Mouse (Mus musculus): ENCODE measurements around the gene Slc25a33. TPM values are rescaled to one million over a fixed set of nuclear protein-coding genes. Genes with fewer than 3 reads are reported as not detected.
A peak's percentile ranks its signal among the peaks of the same experiment; 100 is the strongest.

Slc25a33 gene
- total RNA-seq, 2 experiments from 2014 or later, result 18.6 to 19.4 TPM

GRCm38 (mm10) chr4:149732800-149733199 is 41.3 kb downstream of the Slc25a33 start:
- DNase-seq, result no peak
- intact Hi-C loops (cut with DNase I), result no loop called here

GRCm38 (mm10) chr4:149732313-149732712 is 41.8 kb downstream of the Slc25a33 start:
- intact Hi-C loops (cut with DNase I), result no loop called here
- DNase-seq, result no peak

DNA sequence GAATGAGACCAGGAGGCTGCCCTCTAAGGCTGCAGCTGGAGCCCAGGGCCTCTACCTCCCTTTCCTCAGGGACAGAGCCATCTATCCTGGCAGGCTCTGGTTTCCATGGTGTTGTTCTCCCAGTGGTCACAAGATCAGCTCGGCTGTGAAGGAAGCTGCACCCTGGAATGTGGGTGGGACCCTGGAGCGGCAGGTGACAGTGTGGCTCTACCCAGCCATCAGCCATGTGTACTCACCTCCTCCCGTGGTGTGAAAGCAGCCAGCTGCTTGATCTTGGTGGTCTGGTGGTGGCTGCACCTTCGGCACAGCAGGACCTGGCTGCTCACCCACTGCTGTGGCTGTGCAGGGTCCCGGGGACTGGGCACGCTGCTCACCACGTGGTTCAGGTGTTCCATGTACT is 43.2 kb downstream of the Slc25a33 start:
- intact Hi-C loops (cut with DNase I), result no loop called here
- no peak for DNase-seq

DNA sequence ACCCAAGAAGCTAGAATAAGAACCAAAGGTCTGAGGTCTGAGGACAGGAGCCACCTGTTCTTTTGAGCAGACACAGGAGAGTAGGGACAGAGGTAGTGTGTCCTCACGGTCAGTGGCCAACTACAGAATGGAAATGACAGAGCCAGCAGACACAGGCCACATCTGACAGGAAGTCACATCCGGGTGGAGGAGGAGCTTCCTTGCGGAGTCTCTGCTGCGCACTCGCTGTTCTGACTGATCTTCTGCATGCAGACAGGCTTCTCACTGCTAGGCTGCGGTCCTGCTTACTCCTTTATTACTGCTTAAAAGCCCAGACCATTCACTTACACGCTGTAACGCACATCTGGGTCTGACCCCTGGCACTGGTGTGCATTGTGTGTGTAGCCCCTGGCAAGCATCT is 45.3 kb downstream of the Slc25a33 start:
- no peak for DNase-seq
- intact Hi-C loops (cut with DNase I), result no loop called here

- intact Hi-C loops (cut with DNase I), result no loop called here
- DNase-seq, result no peak
These were observed 46.4 kb downstream of the Slc25a33 start for GRCm38 (mm10) chr4:149727636-149728035.

- intact Hi-C loops (cut with DNase I), result no loop called here
- DNase-seq, result peak; percentile 95
These were observed 48.3 kb downstream of the Slc25a33 start for GRCm38 (mm10) chr4:149725661-149726350.

DNA sequence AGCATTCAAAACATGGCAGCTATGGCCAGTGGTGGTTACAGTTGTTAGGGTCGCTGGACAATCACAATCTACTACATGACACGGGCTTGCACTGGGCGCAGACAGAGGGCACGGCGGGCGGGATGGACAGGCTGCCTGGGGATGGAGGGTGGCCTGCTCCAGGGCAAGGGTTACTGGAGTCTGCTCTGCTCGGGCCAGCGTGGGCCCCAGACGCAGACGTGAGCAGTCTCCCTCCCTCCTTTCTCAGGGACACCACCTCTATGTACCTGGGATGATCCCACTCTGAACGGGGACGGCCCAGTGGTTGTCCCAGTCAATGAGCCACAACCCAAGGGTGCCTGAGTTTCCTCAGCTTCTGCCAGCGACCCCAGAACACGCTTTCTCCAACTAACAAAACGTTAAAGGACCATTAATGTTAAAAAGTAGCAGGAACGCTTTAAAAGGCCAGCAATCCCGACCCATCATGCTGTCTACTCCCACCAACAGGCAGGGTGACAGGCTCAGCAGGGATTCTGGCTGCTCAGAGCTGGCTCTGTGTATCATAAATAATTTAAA is 49.1 kb downstream of the Slc25a33 start:
- intact Hi-C loops (cut with DNase I), result no loop called here
- DNase-seq, result no peak

GRCm38 (mm10) chr4:149723855-149724731 is 50.0 kb downstream of the Slc25a33 start:
- intact Hi-C loops (cut with DNase I), result no loop called here
- DNase-seq, result peak; percentile 67

- DNase-seq, result no peak
- intact Hi-C loops (cut with DNase I), result no loop called here
These were observed 51.1 kb downstream of the Slc25a33 start for GRCm38 (mm10) chr4:149723021-149723390.

- peak; percentile 39 for DNase-seq
- intact Hi-C loops (cut with DNase I), result no loop called here
These were observed 51.7 kb downstream of the Slc25a33 start for GRCm38 (mm10) chr4:149722104-149723020.

DNA sequence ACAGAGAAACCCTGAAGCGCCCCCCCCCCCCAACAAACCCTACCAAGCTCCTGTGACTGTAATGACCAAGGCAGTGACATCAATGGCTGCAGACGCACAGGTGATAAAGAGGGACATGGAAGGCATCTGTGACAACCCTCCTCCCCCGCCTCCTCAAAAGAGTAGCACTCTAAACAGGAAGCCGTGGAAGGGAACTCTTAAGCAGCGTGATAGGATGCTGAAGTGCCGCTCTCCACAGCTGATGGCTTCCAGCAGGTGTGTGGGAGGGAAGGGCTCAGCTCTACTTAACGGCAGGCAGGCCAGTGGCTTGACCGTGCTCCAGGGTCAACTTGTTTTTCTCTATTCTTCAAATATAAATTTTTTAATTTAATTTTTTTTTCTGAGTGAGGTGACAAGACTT is 52.9 kb downstream of the Slc25a33 start:
- DNase-seq, result no peak
- intact Hi-C loops (cut with DNase I), result no loop called here

DNA sequence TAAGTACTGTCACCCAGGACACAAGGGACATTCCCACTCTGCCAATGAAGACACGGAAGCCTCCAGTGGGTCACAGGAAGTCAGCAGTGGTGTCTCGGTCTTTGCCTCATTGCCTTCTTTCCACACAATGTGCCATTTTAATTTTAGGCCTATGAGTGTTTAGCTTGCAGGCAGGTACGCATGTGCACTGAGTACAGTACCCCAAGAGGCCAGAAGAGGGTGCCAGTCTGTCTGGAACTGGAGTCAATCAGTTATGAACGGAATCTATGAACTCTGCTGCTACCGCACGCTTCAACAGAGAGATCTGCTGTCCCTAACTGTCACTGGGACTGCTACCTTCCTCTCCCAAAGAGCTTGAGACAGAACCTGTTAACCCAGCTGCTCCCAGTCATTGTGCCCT is 54.4 kb downstream of the Slc25a33 start:
- peak; percentile 69 for DNase-seq
- intact Hi-C loops (cut with DNase I), result no loop called here

GRCm38 (mm10) chr4:149714542-149714941 is 59.5 kb downstream of the Slc25a33 start:
- intact Hi-C loops (cut with DNase I), result no loop called here
- no peak for DNase-seq

DNA sequence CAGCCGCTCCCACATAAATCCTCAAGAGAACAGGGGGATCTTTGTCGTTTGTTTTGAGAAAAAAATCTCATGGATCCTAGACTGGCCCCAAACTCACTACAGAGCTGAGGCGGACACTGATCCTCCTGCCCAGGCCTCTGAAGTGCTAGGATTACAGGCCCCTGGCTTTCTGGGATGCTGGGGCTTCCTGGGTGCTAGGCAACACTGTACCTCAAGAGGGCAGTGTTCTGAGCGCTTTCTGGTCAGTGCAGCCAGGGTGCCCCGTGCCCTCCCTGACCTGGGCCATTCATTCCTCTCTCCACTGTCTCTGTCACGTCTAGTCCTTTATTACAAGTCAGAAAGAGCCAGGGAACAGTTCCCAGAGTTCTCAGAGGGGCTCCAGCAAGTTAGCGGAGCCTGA is 62.1 kb downstream of the Slc25a33 start:
- intact Hi-C loops (cut with DNase I), result no loop called here
- DNase-seq, result peak; percentile 56

DNA sequence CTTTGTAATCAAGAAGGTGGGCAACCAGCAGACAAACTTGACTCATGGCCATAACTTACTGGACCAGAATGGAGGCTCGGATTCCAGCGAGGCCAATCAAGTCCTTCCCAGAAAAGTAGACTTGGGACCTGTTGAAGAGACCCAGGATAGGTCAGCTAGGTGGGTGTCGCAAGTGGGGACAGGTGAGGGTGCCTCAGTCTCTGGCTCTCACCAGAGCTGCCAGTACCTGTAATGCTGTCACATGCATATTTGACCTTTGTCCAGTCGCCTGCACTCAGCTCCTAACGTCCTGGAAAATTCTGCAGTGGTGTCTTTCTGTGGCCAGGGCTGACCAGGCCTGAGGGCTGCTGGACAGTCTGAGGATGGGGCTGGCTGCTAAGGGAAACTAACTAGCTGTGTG is 62.6 kb downstream of the Slc25a33 start:
- DNase-seq, result no peak
- intact Hi-C loops (cut with DNase I), result no loop called here

GRCm38 (mm10) chr4:149710510-149710909 is 63.6 kb downstream of the Slc25a33 start:
- intact Hi-C loops (cut with DNase I), result no loop called here
- no peak for DNase-seq

DNA sequence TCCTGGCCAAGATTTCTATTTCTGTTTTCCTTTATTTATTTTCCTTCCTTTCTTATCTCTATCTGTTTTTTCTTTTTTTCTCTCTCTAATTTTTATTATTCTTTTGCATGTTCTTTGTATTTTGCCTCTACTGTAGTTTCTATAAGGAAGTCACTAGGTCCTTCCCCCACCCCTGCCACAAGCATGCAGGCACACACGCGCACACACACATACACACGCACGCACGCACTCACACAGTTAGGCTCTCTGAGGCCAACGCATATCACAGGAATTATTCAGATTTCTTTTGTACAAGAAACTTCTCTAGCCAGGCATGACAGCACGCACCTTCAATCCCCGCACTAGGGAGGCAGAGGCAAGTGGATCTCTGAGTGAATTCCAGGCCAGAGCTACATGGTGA is 68.1 kb downstream of the Slc25a33 start:
- DNase-seq, result no peak
- intact Hi-C loops (cut with DNase I), result no loop called here

DNA sequence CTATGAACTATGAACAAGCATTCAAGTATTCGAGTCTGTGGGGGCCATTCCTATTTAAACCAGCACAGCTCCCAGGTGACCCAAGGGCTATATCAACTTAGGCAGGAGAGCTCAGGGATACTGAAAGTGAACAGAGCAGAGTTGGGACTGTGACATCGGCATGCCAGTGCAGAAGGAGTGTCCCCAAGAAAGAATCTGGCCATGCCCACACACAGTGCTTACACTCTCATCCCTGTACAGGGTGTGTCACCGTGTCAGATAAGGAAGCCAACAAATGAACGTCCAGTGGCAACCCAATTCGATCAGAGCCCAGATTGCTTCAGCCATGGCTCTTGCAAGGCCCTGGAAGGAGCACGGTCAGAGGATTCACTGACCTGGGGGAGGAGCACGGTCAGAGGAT is 68.8 kb downstream of the Slc25a33 start:
- no peak for DNase-seq
- intact Hi-C loops (cut with DNase I), result no loop called here

DNA sequence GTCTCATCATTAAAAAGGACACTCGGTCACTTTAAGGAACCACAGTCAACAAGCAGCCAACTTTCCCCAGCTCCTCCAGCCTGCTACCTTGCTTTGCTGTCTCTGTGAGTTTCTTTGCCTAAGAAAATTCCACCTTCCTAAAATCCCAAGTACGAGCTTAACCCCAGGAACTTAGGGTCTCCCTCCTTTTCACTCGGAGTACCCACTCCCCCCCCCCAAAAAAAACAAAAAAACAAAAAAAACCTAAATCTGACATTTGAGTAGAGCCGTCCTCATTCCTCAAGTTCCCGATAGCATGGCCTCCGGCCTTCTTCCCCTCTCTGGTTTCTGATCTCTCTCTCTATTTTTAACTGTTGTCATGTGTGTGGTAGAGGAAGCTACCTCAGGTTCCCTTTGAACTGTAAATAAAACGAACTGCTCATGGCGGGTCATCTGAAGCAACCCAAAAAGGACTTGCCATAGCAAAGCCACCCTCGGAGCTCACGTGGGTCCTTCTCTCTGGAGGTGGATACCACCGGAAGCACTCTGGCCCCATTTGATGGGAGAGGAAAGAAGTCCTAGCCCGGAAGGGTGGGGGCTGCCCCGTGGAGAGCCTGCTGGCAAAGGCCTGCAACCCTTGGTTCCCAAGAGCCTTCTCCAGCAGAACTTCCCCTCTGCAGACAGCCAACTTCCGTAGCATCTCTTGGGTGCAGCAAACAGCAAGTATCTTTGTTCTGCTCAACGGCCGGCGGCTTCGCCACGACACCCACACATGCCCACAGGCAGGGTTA is 71.7 kb downstream of the Slc25a33 start, which contains the start of gene Pik3cd:
Pik3cd (minus strand) TSS at position 362 of the 770 bp plus-strand sequence.
- intact Hi-C loops (cut with DNase I), result no loop called here
- DNase-seq, result no peak

Data from left cerebral cortex, postnatal 4 days (tissue).